Mouse (Mus musculus) megakaryocyte, embryonic 14.5 days (primary cell): ENCODE results near the gene Pln.

Experiments used
- FLI1 ChIP-seq: IDR thresholded peaks from 2 replicates; pipeline ENCODE4 v1.6.1; 2012; ENCODE audit warnings: low read length, inconsistent platforms, mixed read lengths
- GATA1 ChIP-seq: IDR thresholded peaks from 3 replicates; pipeline ENCODE4 v1.6.1; 2012; ENCODE audit warnings: mixed read lengths, low read length, inconsistent platforms, borderline replicate concordance

GRCm38 (mm10) chr10:53364311-53364710 is 26.8 kb downstream of the Pln start:
- TF ChIP-seq GATA1 (no peak), FLI1 (no peak)
